Mouse (Mus musculus) heart, postnatal 0 days (tissue): ENCODE data around the gene Rgma. TPM values are rescaled to one million over a fixed set of nuclear protein-coding genes. Genes with fewer than 3 reads are reported as not detected.

ENCODE experiments used
- ATAC-seq: fragments of 200-750 bp; cut with Nextera tagmentation; 2 replicates; pipeline ENCODE4 v1.8.0; 2017; ENCODE audit warnings: low read depth, moderate number of reproducible peaks, moderate library complexity; ENCODE audit not compliant: insufficient read depth
- DNase-seq: peaks from one replicate; pipeline ENCODE4 v3.0.0-alpha.2; 2016; ENCODE audit warnings: low spot score
- H3K27ac ChIP-seq: fragments of 300-500 bp; sonication (generic); 2 replicates; pipeline ENCODE4 v1.5.1; 2014; ENCODE audit warnings: low read depth, mild to moderate bottlenecking
- H3K27me3 ChIP-seq: fragments of 300-500 bp; sonication (generic); 2 replicates; pipeline ENCODE4 v1.6.1; 2014; ENCODE audit warnings: low read length, mixed read lengths; ENCODE audit not compliant: control insufficient read depth, insufficient read depth
- H3K36me3 ChIP-seq: fragments of 300-500 bp; sonication (generic); replicated peaks from 2 replicates; pipeline ENCODE4 v1.6.1; 2014; ENCODE audit warnings: low read length, mixed read lengths; ENCODE audit not compliant: control insufficient read depth, insufficient read depth
- H3K4me1 ChIP-seq: fragments of 300-500 bp; sonication (generic); 2 replicates; pipeline ENCODE4 v1.6.1; 2014; ENCODE audit warnings: antibody characterized with exemption; ENCODE audit not compliant: control insufficient read depth, insufficient read depth
- H3K4me2 ChIP-seq: fragments of 300-500 bp; sonication (generic); 2 replicates; pipeline ENCODE4 v1.6.1; 2014; ENCODE audit warnings: low read depth, mild to moderate bottlenecking, low read length, moderate library complexity
- H3K4me3 ChIP-seq: fragments of 300-500 bp; sonication (generic); 2 replicates; pipeline ENCODE4 v1.5.1; 2014; ENCODE audit warnings: low read depth, low read length
- H3K9ac ChIP-seq: fragments of 300-500 bp; sonication (generic); replicated peaks from 2 replicates; pipeline ENCODE4 v1.6.1; 2014; ENCODE audit warnings: low read depth, low read length, mixed read lengths
- H3K9me3 ChIP-seq: fragments of 300-500 bp; sonication (generic); replicated peaks from 2 replicates; pipeline ENCODE4 v1.6.1; 2016; ENCODE audit warnings: low read length; ENCODE audit not compliant: control insufficient read depth
- CTCF ChIP-seq: IDR thresholded peaks from 2 replicates; pipeline ENCODE4 v1.5.1; 2016; ENCODE audit warnings: antibody characterized with exemption, control low read depth, low read depth
- EP300 ChIP-seq: IDR thresholded peaks from 2 replicates; pipeline ENCODE4 v1.6.1; 2016; ENCODE audit warnings: antibody characterized with exemption, low read depth
- WGBS: fragments of 180-500 bp; shearing (Covaris S2); extraction: QIAGEN DNeasy Blood & Tissue Kit; methylation state at CpG from one replicate; pipeline ENCODE4 v1.1.7; 2014; 5-methylcytosine and 5-hydroxymethylcytosine counted together
- polyA plus RNA-seq: library from polyadenylated mRNA; unstranded; fragments of >200 nt; fragmentation: Nextera tagmentation; extraction: Ambion mirVana; gene quantifications from 2 replicates; pipeline ENCODE4 v1.2.1, GENCODE M21; 2015
- total RNA-seq: library from RNA; depleted of rRNA; stranded (reverse); fragments of >200 nt; gene quantifications from 2 replicates; pipeline ENCODE4 v1.2.3, GENCODE M21; 2014; ENCODE audit warnings: low replicate concordance

Rgma gene
- total and polyA plus RNA-seq, 2 experiments from 2014 or later: 2.7 to 10.2 TPM

GRCm38 (mm10) chr7:73402671-73403070 lies 27.4 kb downstream of the Rgma start:
- Histone ChIP-seq H3K4me1 (peaks cover 13% of the 10 kb centered on the region), H3K9me3 (no peaks in the 10 kb centered on the region), H3K27me3 (peaks cover 21% of the 10 kb centered on the region), H3K4me3 (no peak overlapping the region), H3K36me3 (no peaks in the 10 kb centered on the region), H3K4me2 (no peak overlapping the region), H3K27ac (no peak overlapping the region), H3K9ac (no peak overlapping the region)
- 85% methylated on average over 1 of the region's 1 CpGs for WGBS
- DNase-seq (no peak), ATAC-seq (no peak)
- TF ChIP-seq CTCF (no peak), EP300 (no peak)

DNA sequence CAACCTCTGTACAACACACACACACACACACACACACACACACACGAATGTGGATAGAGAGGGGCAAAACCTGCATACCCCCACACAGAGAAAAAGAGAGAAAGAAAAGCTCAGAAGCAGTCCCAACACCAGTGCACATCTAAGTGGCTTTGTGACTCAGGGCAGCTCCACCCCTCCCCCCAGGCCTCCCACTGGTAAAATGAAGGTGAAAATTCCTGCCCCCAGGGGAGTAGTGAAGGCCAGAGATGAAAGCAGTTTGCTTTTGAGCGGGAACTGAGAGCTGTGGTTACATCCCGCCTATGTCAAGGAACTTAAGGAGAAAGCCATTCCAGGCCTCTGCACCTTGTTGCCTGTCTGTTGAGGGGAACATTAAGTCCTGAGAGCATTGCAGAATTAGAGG lies 28.2 kb downstream of the Rgma start:
- H3K36me3 ChIP-seq: no peaks in the 10 kb centered on the region
- 63% methylated on average over 3 of the region's 3 CpGs for WGBS
- H3K4me2 ChIP-seq: no peak overlapping the region
- DNase-seq: no peak
- no peak overlapping the region for H3K27ac ChIP-seq
- ATAC-seq: no peak
- no peaks in the 10 kb centered on the region for H3K9me3 ChIP-seq
- H3K4me3 ChIP-seq: no peak overlapping the region
- H3K4me1 ChIP-seq: peaks cover 13% of the 10 kb centered on the region
- TF ChIP-seq EP300 (no peak), CTCF (no peak)
- peaks cover 21% of the 10 kb centered on the region for H3K27me3 ChIP-seq
- H3K9ac ChIP-seq: no peak overlapping the region

- TF ChIP-seq EP300 (no peak), CTCF (no peak)
- peaks cover 9% of the 10 kb centered on the region; the same call in 1 of the 2 replicates for H3K27me3 ChIP-seq
- ATAC-seq (no peak), DNase-seq (no peak)
- H3K4me2 ChIP-seq: no peak overlapping the region
- no peak overlapping the region for H3K4me3 ChIP-seq
- WGBS: 79% methylated on average over 11 of the region's 11 CpGs
- H3K27ac ChIP-seq: no peak overlapping the region
- no peaks in the 10 kb centered on the region for H3K9me3 ChIP-seq
- H3K36me3 ChIP-seq: peaks cover 9% of the 10 kb centered on the region
- 0 out of 2 replicates have a peak, but pooled peaks cover 3% of the 10 kb centered on the region for H3K4me1 ChIP-seq
- no peak overlapping the region for H3K9ac ChIP-seq
Observed at GRCm38 (mm10) chr7:73405550-73405949, 30.2 kb downstream of the Rgma start.

DNA sequence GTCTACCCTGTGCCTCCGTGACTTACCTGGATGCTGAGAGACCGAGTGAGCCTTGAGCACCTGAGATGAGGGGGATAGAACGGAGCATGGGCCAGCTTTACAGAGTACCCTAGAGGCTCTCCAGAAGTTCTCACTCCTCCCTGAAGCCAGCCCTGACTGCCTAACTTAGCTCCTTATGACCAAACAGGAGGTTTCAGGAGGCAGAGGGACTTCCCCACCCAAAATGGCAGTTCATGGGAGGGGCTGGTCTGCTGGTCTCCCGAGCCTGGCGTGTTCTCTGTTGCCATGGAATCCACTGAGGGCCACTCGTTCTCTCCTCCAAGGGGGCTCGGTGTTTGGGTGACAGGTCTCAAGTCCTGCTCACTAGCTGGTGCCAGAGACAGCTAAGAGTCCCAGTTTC lies 36.2 kb downstream of the Rgma start:
- TF ChIP-seq EP300 (no peak), CTCF (no peak)
- H3K4me1 ChIP-seq: peaks cover 12% of the 10 kb centered on the region
- H3K9ac ChIP-seq: no peak overlapping the region
- H3K9me3 ChIP-seq: no peaks in the 10 kb centered on the region
- ATAC-seq: no peak
- H3K27ac ChIP-seq: no peak overlapping the region
- H3K27me3 ChIP-seq: no peaks in the 10 kb centered on the region
- no peak for DNase-seq
- WGBS: 73% methylated on average over 7 of the region's 7 CpGs
- peaks cover 13% of the 10 kb centered on the region for H3K36me3 ChIP-seq
- no peak overlapping the region for H3K4me3 ChIP-seq
- no peak overlapping the region for H3K4me2 ChIP-seq

- DNase-seq: no peak
- no peak for TF ChIP-seq EP300
- no peak for TF ChIP-seq CTCF
- H3K4me1 ChIP-seq: peaks cover 12% of the 10 kb centered on the region
- peak overlapping the region; percentile 35; the same call in 1 of the 2 replicates for H3K27ac ChIP-seq
- H3K4me3 ChIP-seq: no peak overlapping the region
- ATAC-seq: no peak
- H3K27me3 ChIP-seq: no peaks in the 10 kb centered on the region
- no peak overlapping the region for H3K9ac ChIP-seq
- H3K4me2 ChIP-seq: no peak overlapping the region
- peaks cover 13% of the 10 kb centered on the region for H3K36me3 ChIP-seq
- 82% methylated on average over 4 of the region's 4 CpGs for WGBS
- H3K9me3 ChIP-seq: no peaks in the 10 kb centered on the region
Observed at GRCm38 (mm10) chr7:73411986-73412385, 36.7 kb downstream of the Rgma start.

- no peak overlapping the region for H3K4me2 ChIP-seq
- no peaks in the 10 kb centered on the region for H3K27me3 ChIP-seq
- no peak overlapping the region for H3K4me3 ChIP-seq
- no peak for TF ChIP-seq CTCF
- TF ChIP-seq EP300: no peak
- peaks cover 12% of the 10 kb centered on the region for H3K4me1 ChIP-seq
- no peak for DNase-seq
- peaks cover 14% of the 10 kb centered on the region for H3K36me3 ChIP-seq
- H3K9ac ChIP-seq: no peak overlapping the region
- H3K9me3 ChIP-seq: no peaks in the 10 kb centered on the region
- peak overlapping the region; percentile 35; the same call in 1 of the 2 replicates for H3K27ac ChIP-seq
- WGBS: 50% methylated on average over 7 of the region's 7 CpGs
- peak; percentile 39 for ATAC-seq
Observed at GRCm38 (mm10) chr7:73412419-73412818, 37.1 kb downstream of the Rgma start.
